Mouse (Mus musculus): ENCODE data around the gene A830018L16Rik.

DNA sequence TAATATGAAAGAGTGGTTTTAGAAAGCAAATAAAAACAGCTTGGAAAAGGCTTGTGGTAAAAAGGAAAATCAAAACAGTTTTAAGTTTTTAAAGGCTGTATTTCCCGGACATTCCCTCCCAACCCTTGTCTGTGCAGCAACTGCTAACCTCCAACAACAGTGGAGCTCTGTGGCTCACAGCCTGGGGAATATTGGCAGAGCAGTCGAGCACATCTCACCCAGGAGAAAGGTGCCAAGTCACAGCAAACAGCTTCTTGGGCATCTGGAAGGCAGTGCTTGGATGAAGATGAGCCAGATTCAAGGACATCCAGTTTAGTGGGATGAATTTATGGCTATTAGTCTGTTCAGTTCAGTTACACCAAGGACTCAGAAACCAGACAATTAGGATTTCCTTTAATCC, 381.8 kb downstream of the A830018L16Rik start:
- no peak for TF ChIP-seq CTCF (IDR thresholded peaks at IDR 0.05; ENCODE audit: borderline replicate concordance, control insufficient read depth, extremely low read depth, insufficient read depth, low read length, poor library complexity)
- TF ChIP-seq POLR2A (IDR thresholded peaks at IDR 0.05; ENCODE audit: control insufficient read depth, extremely low read depth, insufficient read depth, low read length, poor library complexity) = no peak

Measured in thymus, adult 2 months (tissue).